Mouse (Mus musculus) embryonic fibroblast, embryonic 13.5 days (primary cell): ENCODE measurements around the gene Fam53b.

Experiments used
- CTCF ChIP-seq: IDR thresholded peaks from 2 replicates; pipeline ENCODE4 v1.5.1; 2011; ENCODE audit warnings: mild to moderate bottlenecking, control low read depth, low read length, moderate library complexity, borderline replicate concordance; ENCODE audit not compliant: insufficient read depth
- POLR2A ChIP-seq: IDR thresholded peaks from 2 replicates; pipeline ENCODE4 v1.6.1; 2011; ENCODE audit warnings: low read depth, mild to moderate bottlenecking, control low read depth, low read length, moderate library complexity

GRCm38 (mm10) chr7:132712044-132712708 is 101.5 kb downstream of the Fam53b start:
- TF ChIP-seq CTCF (no peak), POLR2A (no peak)
